Mouse (Mus musculus): ENCODE results near the gene Col9a2. TPM values are rescaled to one million over a fixed set of nuclear protein-coding genes. Genes with fewer than 3 reads are reported as not detected.
"Not testable (repeated sequence)": the region's sequence is repeated elsewhere in the genome, so short reads cannot be mapped to it uniquely, and the experiment has no call there.

Gene Col9a2
- total RNA-seq, 2 experiments from 2014 or later, result 3.7 to 4.8 TPM

GRCm38 (mm10) chr4:121020040-121020790 lies 19.0 kb upstream of the Col9a2 start:
- no peak for DNase-seq (ENCODE audit: low spot score in 2 of 2)

- DNase-seq (ENCODE audit: low spot score in 2 of 2), result no peak
These were observed 17.3 kb upstream of the Col9a2 start for GRCm38 (mm10) chr4:121021911-121022310.

- no peak for DNase-seq (ENCODE audit: low spot score in 2 of 2)
These were observed 15.7 kb upstream of the Col9a2 start for GRCm38 (mm10) chr4:121023464-121023863.

- DNase-seq (ENCODE audit: low spot score in 2 of 2), result peak in 1 of 2 experiments; percentile 31
These were observed 15.2 kb upstream of the Col9a2 start for GRCm38 (mm10) chr4:121023941-121024340.

GRCm38 (mm10) chr4:121025681-121026080 lies 13.5 kb upstream of the Col9a2 start:
- no peak for DNase-seq (ENCODE audit: low spot score in 2 of 2)

- DNase-seq (ENCODE audit: low spot score in 2 of 2), result no peak
These were observed 11.0 kb upstream of the Col9a2 start for GRCm38 (mm10) chr4:121028146-121028545.

- no peak for DNase-seq (ENCODE audit: low spot score in 2 of 2)
These were observed 10.4 kb upstream of the Col9a2 start for GRCm38 (mm10) chr4:121028659-121029392.

- DNase-seq (ENCODE audit: low spot score in 2 of 2), result no peak
These were observed 9.6 kb upstream of the Col9a2 start for GRCm38 (mm10) chr4:121029632-121030031.

- no peak for DNase-seq (ENCODE audit: low spot score in 2 of 2)
These were observed 7.7 kb upstream of the Col9a2 start for GRCm38 (mm10) chr4:121031440-121031839.

GRCm38 (mm10) chr4:121033006-121033405 lies 6.2 kb upstream of the Col9a2 start:
- no peak for DNase-seq (ENCODE audit: low spot score in 2 of 2)

GRCm38 (mm10) chr4:121040323-121040722 lies 1.1 kb downstream of the Col9a2 start:
- no peak for DNase-seq (ENCODE audit: low spot score in 2 of 2)

- DNase-seq (ENCODE audit: low spot score in 2 of 2), result peak in 1 of 2 experiments; percentile 30
These were observed 1.9 kb downstream of the Col9a2 start for GRCm38 (mm10) chr4:121040897-121041671.

- no peak for DNase-seq (ENCODE audit: low spot score in 2 of 2)
These were observed 3.3 kb downstream of the Col9a2 start for GRCm38 (mm10) chr4:121042472-121042871.

GRCm38 (mm10) chr4:121042946-121043345 lies 3.8 kb downstream of the Col9a2 start:
- no peak for DNase-seq (ENCODE audit: low spot score in 2 of 2)

GRCm38 (mm10) chr4:121051863-121052262 lies 12.7 kb downstream of the Col9a2 start:
- DNase-seq (ENCODE audit: low spot score in 2 of 2), result no peak

- no peak for DNase-seq (ENCODE audit: low spot score in 2 of 2)
These were observed 13.5 kb downstream of the Col9a2 start for GRCm38 (mm10) chr4:121052454-121053323.

GRCm38 (mm10) chr4:121056342-121056741 lies 17.2 kb downstream of the Col9a2 start:
- no peak for DNase-seq (ENCODE audit: low spot score in 2 of 2)

GRCm38 (mm10) chr4:121057032-121057431 lies 17.8 kb downstream of the Col9a2 start:
- DNase-seq (ENCODE audit: low spot score in 2 of 2), result no peak

GRCm38 (mm10) chr4:121059218-121059617 lies 20.0 kb downstream of the Col9a2 start:
- not testable (repeated sequence) for DNase-seq (ENCODE audit: low spot score in 2 of 2)

- DNase-seq (ENCODE audit: low spot score in 2 of 2), result no peak
These were observed 26.2 kb downstream of the Col9a2 start for GRCm38 (mm10) chr4:121065336-121065735.

- DNase-seq (ENCODE audit: low spot score in 2 of 2), result no peak
These were observed 35.1 kb downstream of the Col9a2 start for GRCm38 (mm10) chr4:121074250-121074649.

All from adrenal gland, postnatal 4 days (tissue).